Mouse (Mus musculus) small intestine, adult 2 months (tissue): Measurements from ENCODE around the gene Wdr18. TPM values are rescaled to one million over a fixed set of nuclear protein-coding genes. Genes with fewer than 3 reads are reported as not detected.

ENCODE experiments used
- H3K27ac ChIP-seq: fragments of 200-500 bp; 2 replicates; pipeline ENCODE4 v1.5.1; 2012; ENCODE audit warnings: low read depth, low read length, control low read depth, inconsistent platforms; ENCODE audit not compliant: insufficient read depth
- H3K27me3 ChIP-seq: fragments of 200-500 bp; 2 replicates; pipeline ENCODE4 v1.6.1; 2012; ENCODE audit warnings: mild to moderate bottlenecking, moderate library complexity, low read length, inconsistent platforms; ENCODE audit not compliant: control insufficient read depth, insufficient read depth
- H3K36me3 ChIP-seq: fragments of 200-500 bp; 2 replicates; pipeline ENCODE4 v1.6.1; 2012; ENCODE audit warnings: mild to moderate bottlenecking, low read length, control low read depth, inconsistent platforms; ENCODE audit not compliant: control insufficient read depth, insufficient read depth
- H3K4me1 ChIP-seq: fragments of 200-500 bp; 2 replicates; pipeline ENCODE4 v1.6.1; 2012; ENCODE audit warnings: low read length, inconsistent platforms, mixed read lengths; ENCODE audit not compliant: control insufficient read depth, insufficient read depth, insufficient read length
- H3K4me3 ChIP-seq: fragments of 200-500 bp; 2 replicates; pipeline ENCODE4 v1.5.1; 2012; ENCODE audit warnings: low read depth, mild to moderate bottlenecking, control low read depth, inconsistent platforms, low read length, moderate library complexity
- CTCF ChIP-seq: fragments of 200-500 bp; IDR thresholded peaks from 2 replicates; pipeline ENCODE4 v1.5.1; 2012; ENCODE audit warnings: low read depth, mild to moderate bottlenecking, control low read depth, inconsistent platforms, low read length, moderate library complexity, mixed read lengths; ENCODE audit not compliant: insufficient replicate concordance, insufficient read length; ENCODE audit errors: extremely low read depth
- POLR2A ChIP-seq: fragments of 200-500 bp; IDR thresholded peaks from 2 replicates; pipeline ENCODE4 v1.6.1; 2012; ENCODE audit warnings: low read depth, mild to moderate bottlenecking, control low read depth, inconsistent platforms, low read length, moderate library complexity
- WGBS: fragments of 180-500 bp; shearing (Covaris S2); methylation state at CpG from one replicate; pipeline ENCODE4 v1.1.7; 2018; 5-methylcytosine and 5-hydroxymethylcytosine counted together
- polyA plus RNA-seq: library from polyadenylated mRNA; depleted of rRNA; stranded (reverse); fragments of >200 nt; gene quantifications from 2 replicates; pipeline ENCODE4 v1.2.3, GENCODE M21; 2012

Wdr18 gene
- polyA plus RNA-seq, 1 experiment: 44.6 TPM

DNA sequence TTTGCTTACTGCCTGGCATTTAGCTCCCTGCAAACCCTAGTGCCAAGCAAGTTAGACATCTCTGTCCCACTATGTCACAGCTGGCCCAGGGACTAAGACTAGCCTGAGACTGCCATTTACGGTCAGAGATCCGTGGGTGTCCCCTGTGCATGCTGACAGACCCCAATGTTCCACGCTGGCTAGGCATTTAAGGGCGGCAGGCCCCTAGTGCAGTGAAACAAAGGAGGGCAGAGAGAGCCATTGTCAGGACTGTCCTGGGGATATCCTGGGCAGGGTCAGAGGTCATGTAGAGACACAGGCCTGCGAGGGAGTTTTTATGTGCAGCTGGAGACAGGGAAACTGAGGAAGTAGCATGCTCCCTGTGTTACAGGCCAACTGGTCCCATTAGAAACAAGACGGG is 26.1 kb upstream of the Wdr18 start:
- Histone ChIP-seq H3K27me3 (no peaks in the 10 kb centered on the region; the same call in 1 of the 2 replicates), H3K36me3 (0 out of 2 replicates have a peak, but pooled peaks cover 2% of the 10 kb centered on the region), H3K4me3 (no peak overlapping the region), H3K4me1 (peaks cover 44% of the 10 kb centered on the region), H3K27ac (no peak overlapping the region)
- WGBS: 63% methylated on average over 6 of the region's 6 CpGs
- TF ChIP-seq POLR2A: no peak

DNA sequence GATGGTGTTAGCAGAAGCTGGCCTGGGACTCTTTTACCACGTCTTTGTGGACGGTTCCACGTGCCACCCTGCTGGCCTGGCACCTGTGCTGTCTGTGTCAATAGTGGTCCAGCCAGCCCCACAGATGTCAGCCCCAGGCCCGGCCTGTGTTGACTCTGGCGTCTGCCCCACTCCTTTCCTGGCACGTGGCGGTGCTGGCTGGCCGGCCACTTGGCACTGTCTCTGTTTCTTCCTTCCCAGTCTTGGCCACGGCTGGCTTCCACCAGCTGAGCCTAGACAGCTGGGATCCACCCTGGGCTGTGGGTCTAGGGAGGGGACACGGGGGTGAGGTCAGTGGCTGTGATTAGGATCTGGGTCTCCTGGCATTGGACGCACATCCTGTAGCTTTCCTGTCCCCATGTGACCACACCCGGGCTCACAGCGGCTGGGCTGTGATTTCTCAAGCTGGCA is 25.7 kb upstream of the Wdr18 start:
- Histone ChIP-seq H3K4me1 (peaks cover 44% of the 10 kb centered on the region), H3K27me3 (no peaks in the 10 kb centered on the region), H3K4me3 (no peak overlapping the region), H3K27ac (no peak overlapping the region), H3K36me3 (0 out of 2 replicates have a peak, but pooled peaks cover 2% of the 10 kb centered on the region)
- no peak for TF ChIP-seq POLR2A
- no peak for TF ChIP-seq CTCF
- 8% methylated on average over 13 of the region's 13 CpGs for WGBS

DNA sequence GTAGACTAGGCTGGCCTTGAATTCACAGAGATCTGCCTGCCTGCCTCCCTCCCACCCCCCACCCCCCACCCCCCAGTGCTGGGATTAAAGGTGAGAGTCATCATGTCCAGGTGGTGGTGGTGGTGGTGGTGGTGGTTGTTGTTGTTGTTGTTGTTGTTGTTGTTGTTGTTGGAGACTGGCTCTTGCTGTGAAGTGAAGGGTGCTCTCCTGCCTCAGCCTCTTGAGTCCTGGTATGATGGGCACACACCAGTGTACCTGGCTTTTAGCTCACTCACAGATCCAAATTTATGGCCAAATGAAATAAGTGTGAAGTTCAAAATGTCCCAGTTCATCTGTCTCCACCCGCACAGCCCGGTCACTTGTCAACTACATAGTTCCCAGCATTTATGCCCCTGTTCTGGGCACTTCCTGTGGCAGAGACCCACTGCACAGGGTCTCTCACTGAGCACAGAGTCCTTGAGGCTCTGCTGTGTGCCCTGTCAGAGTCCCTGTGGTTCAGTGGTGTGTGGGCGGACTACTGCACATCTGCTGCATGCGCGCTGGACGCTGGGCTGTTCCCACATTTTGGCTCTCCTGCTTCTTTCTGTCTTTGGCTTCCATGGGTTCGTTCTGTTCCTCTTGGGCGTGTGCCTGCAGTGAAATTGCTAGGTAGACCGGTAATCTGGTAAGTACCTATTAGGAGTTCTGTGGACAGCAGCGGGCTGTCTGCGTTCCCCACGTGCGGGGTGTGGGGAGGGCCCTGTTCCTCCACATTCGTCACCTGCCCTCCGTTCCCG is 25.0 kb upstream of the Wdr18 start:
- peaks cover 44% of the 10 kb centered on the region for H3K4me1 ChIP-seq

DNA sequence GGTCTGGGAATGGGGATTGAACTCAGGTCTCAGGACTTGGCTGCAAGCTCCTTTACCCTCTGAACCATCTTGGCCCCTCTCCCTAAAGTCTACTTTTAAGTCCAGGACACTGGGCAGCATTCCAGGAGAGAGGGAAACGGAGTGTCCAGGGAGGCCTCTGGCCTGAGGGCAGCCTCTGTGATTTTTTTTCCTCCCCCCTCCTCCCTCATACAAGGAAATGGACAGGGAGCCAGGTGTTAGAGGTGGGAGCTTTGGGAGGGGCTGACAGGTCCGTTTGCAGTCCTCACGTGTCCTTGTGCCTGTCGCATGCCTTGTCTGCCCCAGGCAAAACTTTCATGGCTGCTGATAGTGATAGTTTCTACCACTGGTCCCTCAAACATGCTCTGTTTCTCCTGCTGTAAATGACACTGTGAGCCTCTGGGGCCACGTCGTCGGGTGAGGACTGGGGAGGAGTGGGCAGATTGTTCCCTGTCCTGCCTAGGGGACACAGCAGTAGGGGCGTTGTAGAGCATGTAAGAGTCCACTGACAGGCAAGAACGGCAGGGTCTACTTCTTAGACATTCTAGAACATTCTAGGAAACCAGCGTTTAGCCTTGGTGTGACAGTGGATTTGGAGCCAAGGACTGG is 23.6 kb upstream of the Wdr18 start:
- H3K27ac ChIP-seq: peak overlapping the region; percentile 32; the same call in 1 of the 2 replicates
- H3K36me3 ChIP-seq: 0 out of 2 replicates have a peak, but pooled peaks cover 2% of the 10 kb centered on the region
- H3K4me1 ChIP-seq: peaks cover 44% of the 10 kb centered on the region
- TF ChIP-seq POLR2A (no peak), CTCF (no peak)
- 8% methylated on average over 10 of the region's 10 CpGs for WGBS
- peak overlapping the region; percentile 56; the same call in 1 of the 2 replicates for H3K4me3 ChIP-seq
- H3K27me3 ChIP-seq: no peaks in the 10 kb centered on the region

More for the DNA sequence above, 25.0 kb upstream of the Wdr18 start:
- Histone ChIP-seq H3K36me3 (0 out of 2 replicates have a peak, but pooled peaks cover 2% of the 10 kb centered on the region), H3K27me3 (no peaks in the 10 kb centered on the region), H3K27ac (no peak overlapping the region), H3K4me3 (no peak overlapping the region)
- 80% methylated on average over 16 of the region's 16 CpGs for WGBS
- TF ChIP-seq POLR2A (no peak), CTCF (no peak)

DNA sequence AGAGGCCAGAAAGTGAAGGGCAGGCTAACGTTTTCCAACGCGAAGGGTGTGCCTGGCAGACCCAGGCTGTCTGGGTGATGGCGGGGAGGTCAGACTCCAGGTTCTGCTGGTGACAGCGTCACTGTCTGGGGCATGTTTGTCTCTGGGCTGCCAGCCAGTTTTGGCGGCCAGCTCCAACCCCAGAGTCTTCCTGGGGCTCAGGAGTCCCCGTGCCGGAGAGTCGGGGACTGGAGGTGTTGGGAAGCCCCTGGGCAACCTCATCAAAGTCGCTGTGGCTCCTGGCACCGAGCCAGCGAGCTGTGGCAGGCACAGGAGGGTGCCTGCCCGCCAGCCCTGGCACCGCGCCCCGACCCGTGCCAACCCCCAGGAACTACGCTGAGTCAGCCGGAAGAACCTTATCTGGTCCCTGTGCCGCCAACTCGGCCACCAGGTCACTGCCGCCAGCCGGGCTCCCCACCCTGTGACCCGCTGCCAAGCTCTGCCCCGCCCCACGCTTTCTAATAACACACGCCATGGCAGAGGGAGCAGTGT is 23.0 kb upstream of the Wdr18 start:
- TF ChIP-seq CTCF (no peak), POLR2A (no peak)
- WGBS: 6% methylated on average over 27 of the region's 27 CpGs
- Histone ChIP-seq H3K4me3 (peak overlapping the region; percentile 56), H3K36me3 (no peaks in the 10 kb centered on the region), H3K27ac (peak overlapping the region; percentile 32), H3K4me1 (peaks cover 44% of the 10 kb centered on the region), H3K27me3 (no peaks in the 10 kb centered on the region)

DNA sequence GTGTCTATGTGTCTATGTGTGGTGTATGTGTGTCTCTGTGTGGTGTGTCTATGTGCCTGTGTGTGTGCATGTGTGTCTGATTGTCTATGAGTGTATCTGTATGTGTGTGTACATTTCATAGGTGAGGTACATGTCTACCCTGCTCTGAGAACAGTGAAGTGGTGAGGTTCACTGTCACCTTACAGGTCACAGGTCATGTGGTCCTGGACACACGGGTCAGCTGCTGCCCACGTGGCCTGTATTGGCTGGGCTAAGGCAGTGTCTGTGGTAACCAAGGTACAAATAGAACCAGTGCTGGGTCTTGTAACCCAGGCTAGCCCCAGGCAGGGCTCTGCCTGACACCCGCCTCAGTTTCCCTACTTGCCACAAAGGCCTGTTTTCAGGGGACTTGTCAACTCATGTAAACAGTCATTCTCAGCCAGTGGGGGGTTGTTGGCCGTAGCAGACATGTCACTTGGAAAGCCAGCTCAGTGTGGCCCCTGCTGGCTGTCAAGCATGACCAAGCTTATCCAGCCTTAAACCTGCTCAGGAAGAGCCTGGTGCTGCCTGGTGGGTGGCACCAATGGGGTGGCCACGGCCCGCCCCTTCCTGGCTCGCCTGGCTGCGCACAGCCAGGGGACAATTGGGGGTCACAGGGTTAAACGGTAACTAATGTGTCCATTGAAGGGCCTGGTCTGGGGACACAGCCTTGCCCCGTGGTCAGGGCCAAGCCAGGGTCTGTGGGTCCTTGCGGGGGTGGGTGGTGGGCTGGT is 22.0 kb upstream of the Wdr18 start:
- H3K4me1 ChIP-seq: peaks cover 37% of the 10 kb centered on the region
- WGBS: 72% methylated on average over 11 of the region's 11 CpGs
- H3K27ac ChIP-seq: no peak overlapping the region
- TF ChIP-seq CTCF (no peak), POLR2A (no peak)
- no peaks in the 10 kb centered on the region for H3K36me3 ChIP-seq
- H3K4me3 ChIP-seq: no peak overlapping the region
- no peaks in the 10 kb centered on the region for H3K27me3 ChIP-seq

DNA sequence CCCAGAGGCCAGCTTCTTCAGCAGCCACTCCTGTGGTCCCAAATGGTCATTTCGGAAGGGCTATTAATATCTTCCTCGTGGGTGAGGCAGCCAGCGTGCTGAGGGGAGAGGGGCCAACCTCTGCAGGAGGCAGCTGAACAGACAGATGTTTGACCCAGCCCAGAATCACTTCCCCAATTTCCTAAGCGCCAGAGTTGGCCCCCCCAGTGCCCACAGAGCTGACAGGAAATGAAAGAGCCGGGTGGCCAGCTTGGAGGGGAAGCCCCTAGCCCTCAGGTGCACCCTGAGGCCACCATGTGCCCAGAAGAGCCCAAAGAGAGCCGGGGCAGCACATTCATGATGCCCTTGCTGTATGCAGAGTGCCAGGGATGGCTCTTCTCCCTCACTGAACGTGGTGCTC is 19.2 kb upstream of the Wdr18 start:
- 49% methylated on average over 7 of the region's 7 CpGs for WGBS
- Histone ChIP-seq H3K27ac (peak overlapping the region; percentile 8; the same call in 1 of the 2 replicates), H3K27me3 (no peaks in the 10 kb centered on the region), H3K4me1 (peaks cover 33% of the 10 kb centered on the region), H3K4me3 (no peak overlapping the region), H3K36me3 (no peaks in the 10 kb centered on the region)
- TF ChIP-seq POLR2A (no peak), CTCF (no peak)
